Mouse (Mus musculus) right cerebral cortex, postnatal 10 days (tissue): ENCODE measurements at regions not wholly inside any gene's neighbourhood (a gene's known extent, or its start where the extent isn't known, plus 50 kb on each side); places are given as distances from the start of the nearest gene placed in this dataset.

ENCODE experiments used
- DNase-seq, 2 experiments: peaks; one replicate each; pipeline ENCODE4 v3.0.0; 2021; ENCODE audit warnings: low spot score in 2 of 2

DNA sequence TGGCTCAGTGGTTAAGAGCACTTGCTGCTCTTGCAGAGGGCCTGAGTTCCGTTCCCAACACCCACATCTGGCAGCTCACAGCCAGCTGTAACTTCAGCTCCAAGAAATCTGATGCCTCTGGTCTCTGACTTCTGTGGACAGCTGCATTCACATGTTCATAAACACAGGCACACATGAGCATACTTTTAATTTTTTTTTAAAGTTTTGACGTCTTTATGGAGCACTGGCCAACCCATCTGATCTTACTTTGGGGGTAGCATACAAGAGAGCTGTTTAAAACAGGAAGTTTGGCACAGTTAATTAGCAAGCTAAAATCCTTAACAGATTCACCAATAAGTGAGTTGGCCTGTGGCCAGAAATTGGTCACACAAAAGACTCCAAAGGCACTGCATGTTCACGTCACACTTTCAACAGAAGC lies 81.2 kb upstream of the Atl2 start:
- peak in 1 of 2 experiments; percentile 41 for DNase-seq

GRCm38 (mm10) chr17:79976518-79977100 lies 80.7 kb upstream of the Atl2 start:
- no peak for DNase-seq

DNA sequence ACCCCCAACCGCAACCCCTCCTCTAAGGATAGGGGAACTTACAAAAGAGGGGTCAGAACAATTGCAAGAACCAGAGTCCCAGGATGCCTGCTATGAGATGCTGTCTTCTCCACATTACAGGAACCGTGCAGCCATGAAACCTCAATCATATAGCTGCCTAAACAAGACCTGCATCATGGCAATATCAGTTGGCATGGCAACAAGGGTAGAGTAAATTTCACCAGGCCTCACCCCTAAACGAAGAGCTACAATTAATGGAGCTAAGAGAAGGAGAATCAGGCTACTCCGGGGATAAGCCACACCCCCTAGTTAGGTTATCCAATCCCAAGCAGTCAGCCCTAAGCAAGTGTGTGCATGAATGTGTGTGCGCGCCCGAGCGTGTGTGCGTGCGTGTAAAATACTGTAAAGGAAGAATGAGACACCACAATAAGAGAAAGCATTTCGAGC lies 80.1 kb upstream of the Atl2 start:
- DNase-seq, result peak; percentile 42 to 49

GRCm38 (mm10) chr17:79975150-79975757 lies 79.3 kb upstream of the Atl2 start:
- DNase-seq, result peak in 1 of 2 experiments; percentile 42

GRCm38 (mm10) chr17:79971721-79972336 lies 75.9 kb upstream of the Atl2 start:
- no peak for DNase-seq

DNA sequence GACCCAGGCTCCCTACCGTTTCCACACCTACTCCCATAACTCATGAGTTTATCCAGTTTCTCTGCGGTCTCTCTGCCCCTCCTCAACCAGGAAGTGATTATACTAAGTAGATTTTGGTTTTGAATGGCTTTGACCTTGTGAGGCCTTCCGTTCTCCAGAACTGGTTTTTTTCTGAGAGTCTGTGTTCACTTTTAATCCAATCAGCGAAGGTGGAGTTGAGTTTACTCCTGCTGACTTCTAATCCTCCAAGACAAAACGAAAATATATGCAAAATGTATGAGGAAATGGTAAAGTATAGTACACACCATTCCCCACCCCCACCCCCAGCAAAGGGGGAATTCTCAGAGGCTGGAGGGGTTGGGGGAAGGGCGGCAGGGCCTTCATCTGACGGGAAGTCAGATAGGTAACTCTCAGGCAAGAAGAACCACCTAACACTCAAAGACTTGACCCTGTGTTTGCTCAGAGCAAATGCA lies 73.6 kb upstream of the Atl2 start:
- DNase-seq, result no peak

- DNase-seq, result no peak
Observed at GRCm38 (mm10) chr17:79968819-79969218, 72.9 kb upstream of the Atl2 start.

- DNase-seq, result no peak
Observed at GRCm38 (mm10) chr17:79966981-79967380, 71.1 kb upstream of the Atl2 start.

GRCm38 (mm10) chr17:79965625-79966024 lies 69.7 kb upstream of the Atl2 start:
- DNase-seq, result no peak

GRCm38 (mm10) chr17:79964850-79965249 lies 68.9 kb upstream of the Atl2 start:
- DNase-seq, result no peak

- DNase-seq, result no peak
Observed at GRCm38 (mm10) chr17:79963330-79963729, 67.4 kb upstream of the Atl2 start.

DNA sequence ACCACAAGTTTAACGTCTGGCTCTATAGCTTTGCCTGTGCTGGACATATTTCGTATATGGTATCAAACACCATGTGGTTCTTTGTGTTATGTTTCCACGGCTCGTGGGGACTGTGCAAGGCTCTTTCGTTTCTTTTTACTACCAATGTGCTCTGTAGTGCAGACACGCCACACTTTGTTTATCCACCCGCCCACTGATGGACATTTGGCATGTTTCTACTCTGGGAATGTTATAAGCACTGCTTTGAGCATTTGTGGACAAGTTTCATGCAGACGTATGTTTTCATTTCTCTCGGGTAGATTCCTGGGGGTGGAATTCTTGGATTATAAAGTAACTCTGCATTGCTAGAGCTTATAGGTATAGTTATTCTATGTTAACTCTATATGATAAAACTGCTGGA lies 65.5 kb upstream of the Atl2 start:
- peak in 1 of 2 experiments; percentile 42 for DNase-seq

- no peak for DNase-seq
Observed at GRCm38 (mm10) chr17:79960688-79961087, 64.8 kb upstream of the Atl2 start.

- no peak for DNase-seq
Observed at GRCm38 (mm10) chr17:79955267-79955666, 59.3 kb upstream of the Atl2 start.

DNA sequence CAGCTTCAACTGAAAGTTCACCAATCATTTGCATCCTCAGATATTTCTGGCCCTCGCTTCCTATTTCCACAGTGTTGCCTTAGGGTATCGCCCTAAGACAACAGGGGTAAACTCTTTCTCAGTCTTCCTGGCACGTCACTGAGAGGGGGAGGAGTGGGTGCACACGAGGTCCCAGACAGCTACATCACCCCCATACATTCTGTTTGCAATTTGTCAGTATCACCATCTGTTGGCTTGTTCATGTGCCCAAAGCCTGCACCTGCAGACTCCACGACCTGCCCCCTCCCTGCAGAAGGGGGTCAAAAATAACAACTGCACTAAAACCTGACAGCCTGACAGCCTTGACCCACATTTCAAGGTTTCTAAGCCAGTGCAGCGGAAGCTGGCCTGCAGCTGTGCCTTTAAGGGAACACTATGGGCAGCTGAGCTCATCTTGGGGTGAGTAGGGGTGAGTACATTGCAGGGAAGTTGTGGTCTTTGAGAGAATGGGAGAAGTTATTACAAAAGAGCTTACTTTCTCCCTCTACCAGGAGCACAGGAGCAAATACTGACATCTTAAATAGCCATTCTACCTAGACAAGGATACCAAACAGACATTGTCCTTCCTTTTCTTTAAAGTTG lies 58.8 kb upstream of the Atl2 start:
- no peak for DNase-seq

DNA sequence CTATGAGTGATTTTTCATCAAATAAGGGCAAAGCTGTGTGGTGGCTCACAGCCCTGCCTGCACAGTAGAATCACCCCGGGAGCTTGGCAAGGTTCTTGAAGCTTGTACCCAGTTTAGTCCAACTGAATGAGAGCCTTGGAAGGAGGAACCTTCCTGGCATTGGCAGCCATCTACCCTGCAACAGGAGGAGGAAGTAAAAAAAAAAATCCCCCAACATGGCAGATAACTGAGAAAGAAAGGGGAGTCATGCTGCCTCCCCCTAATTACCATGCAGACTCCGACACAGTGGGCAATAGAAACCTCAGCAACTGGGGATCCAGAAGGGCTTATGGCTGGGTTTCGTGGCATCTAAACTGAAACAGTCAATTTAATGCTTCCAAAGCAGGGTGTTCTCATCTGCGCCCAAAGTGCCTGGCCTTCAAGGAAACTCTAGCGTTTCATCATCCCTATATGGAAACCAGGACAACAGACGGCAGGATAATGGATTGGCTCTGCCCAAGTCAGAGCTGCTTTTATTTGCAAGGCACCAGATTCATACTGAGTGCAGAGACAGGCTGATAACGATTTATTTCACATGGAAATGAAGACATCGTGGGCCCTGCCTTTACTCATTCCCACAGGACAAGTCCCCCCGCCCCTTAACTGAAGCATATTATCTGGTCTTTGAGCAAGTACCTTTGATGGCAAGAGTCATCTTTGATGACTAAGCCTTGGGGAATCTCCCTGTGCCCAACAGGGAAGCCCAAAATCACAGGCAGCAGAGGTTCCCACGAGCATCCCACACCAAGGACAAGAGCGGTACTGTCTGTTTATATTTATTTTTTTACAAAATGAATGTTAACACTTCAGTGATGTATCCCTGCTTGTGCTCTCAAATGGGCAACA lies 52.9 kb upstream of the Atl2 start:
- peak; percentile 82 to 88 for DNase-seq
